Comparison of ENCODE assay signal across 7 mouse cellular contexts in genomic region chr1:69242289-69242909, GRCm38 (mm10).
A peak's percentile ranks its signal among the peaks of the same experiment; 100 is the strongest.
DNase-seq lines count a peak whose midpoint lies in the region; ATAC-seq and TF ChIP-seq lines count a peak whose summit lies in the region.

No protein-coding gene starts in this region.

- no peaks in the 10 kb centered on the region for H3K27me3 ChIP-seq in lung, embryonic 16.5 days (ENCODE audit: control insufficient read depth, insufficient read depth, low read depth, low read length)
- H3K27me3 ChIP-seq in hindbrain, embryonic 10.5 days (ENCODE audit: insufficient read depth, poor library complexity, severe bottlenecking): no peaks in the 10 kb centered on the region
- H3K27me3 ChIP-seq in liver, embryonic 14.5 days (ENCODE audit: control insufficient read depth, insufficient read depth, low read length): no peaks in the 10 kb centered on the region
- H3K27me3 ChIP-seq in stomach, postnatal 0 days (ENCODE audit: control insufficient read depth, insufficient read depth, low read length): no peaks in the 10 kb centered on the region

- no peak for TF ChIP-seq CTCF in lung, adult 2 months (IDR thresholded peaks at IDR 0.05; ENCODE audit: insufficient read depth, low read length)
- TF ChIP-seq CTCF in liver, embryonic 14.5 days (IDR thresholded peaks at IDR 0.05; ENCODE audit: low read depth): no peak
- TF ChIP-seq CTCF in stomach, postnatal 0 days (IDR thresholded peaks at IDR 0.05; ENCODE audit: low read depth): no peak

- ATAC-seq in lung, embryonic 16.5 days (ENCODE audit: low read depth): no peak
- no peak for ATAC-seq in liver, embryonic 14.5 days (ENCODE audit: insufficient read depth)
- ATAC-seq in stomach, postnatal 0 days (ENCODE audit: low FRiP score, low TSS enrichment): no peak

- H3K9ac ChIP-seq in lung, embryonic 16.5 days (ENCODE audit: low read length): peak overlapping the region; percentile 52
- H3K9ac ChIP-seq in liver, embryonic 14.5 days (replicated peaks): no peak overlapping the region
- H3K9ac ChIP-seq in stomach, postnatal 0 days (ENCODE audit: low read length): no peak overlapping the region

- peak overlapping the region; percentile 64 for H3K4me2 ChIP-seq in lung, embryonic 16.5 days (ENCODE audit: low read depth, low read length)
- peak overlapping the region; percentile 23 for H3K4me2 ChIP-seq in liver, embryonic 14.5 days (ENCODE audit: low read depth)
- H3K4me2 ChIP-seq in stomach, postnatal 0 days (replicated peaks; ENCODE audit: low read depth): peak overlapping the region; percentile 51

- H3K36me3 ChIP-seq in lung, embryonic 16.5 days (ENCODE audit: control insufficient read depth, insufficient read depth, low read length): no peaks in the 10 kb centered on the region
- no peaks in the 10 kb centered on the region for H3K36me3 ChIP-seq in hindbrain, embryonic 10.5 days
- no peaks in the 10 kb centered on the region for H3K36me3 ChIP-seq in liver, embryonic 14.5 days (replicated peaks; ENCODE audit: control insufficient read depth, insufficient read depth, low read depth)
- no peaks in the 10 kb centered on the region for H3K36me3 ChIP-seq in stomach, postnatal 0 days (ENCODE audit: control insufficient read depth, insufficient read depth, low read length)

- no peak for TF ChIP-seq POLR2A in lung, adult 2 months (IDR thresholded peaks at IDR 0.05; ENCODE audit: borderline replicate concordance, extremely low read depth, low read depth, low read length)

- no peaks in the 10 kb centered on the region for H3K4me1 ChIP-seq in lung, embryonic 16.5 days (replicated peaks; ENCODE audit: control insufficient read depth, insufficient read depth, low read length)
- H3K4me1 ChIP-seq in lung, adult 2 months (ENCODE audit: control insufficient read depth, insufficient read depth, low read length): no peaks in the 10 kb centered on the region
- H3K4me1 ChIP-seq in hindbrain, embryonic 10.5 days (replicated peaks): no peaks in the 10 kb centered on the region; the same call in 1 of the 2 replicates
- no peaks in the 10 kb centered on the region for H3K4me1 ChIP-seq in liver, embryonic 14.5 days (replicated peaks; ENCODE audit: control insufficient read depth in 2 of 2, insufficient read depth in 2 of 2, low read length in 1 of 2)
- no peaks in the 10 kb centered on the region for H3K4me1 ChIP-seq in stomach, postnatal 0 days (replicated peaks; ENCODE audit: control insufficient read depth, insufficient read depth)

- H3K4me3 ChIP-seq in lung, embryonic 16.5 days (ENCODE audit: low read length): peak overlapping the region; percentile 45
- no peak overlapping the region for H3K4me3 ChIP-seq in lung, adult 2 months (replicated peaks; ENCODE audit: extremely low read depth, low read depth, low read length)
- peak overlapping the region; percentile 39 for H3K4me3 ChIP-seq in hindbrain, embryonic 10.5 days
- no peak overlapping the region for H3K4me3 ChIP-seq in liver, embryonic 14.5 days (ENCODE audit: insufficient read depth in 1 of 2, low read depth in 2 of 2, low read length in 2 of 2)
- peak overlapping the region; percentile 15; the same call in 1 of the 2 replicates for H3K4me3 ChIP-seq in stomach, postnatal 0 days (ENCODE audit: low read depth, low read length)

- WGBS in lung, embryonic 16.5 days: 74% methylated on average over 3 of the region's 3 CpGs
- 69% methylated on average over 3 of the region's 3 CpGs for WGBS in lung, adult 2 months
- 76% methylated on average over 3 of the region's 3 CpGs for WGBS in hindbrain, embryonic 10.5 days
- 59% methylated on average over 3 of the region's 3 CpGs for WGBS in liver, embryonic 14.5 days (ENCODE audit: insufficient replicate concordance)
- 84% methylated on average over 3 of the region's 3 CpGs for WGBS in stomach, postnatal 0 days

- TF ChIP-seq EP300 in liver, embryonic 14.5 days (IDR thresholded peaks at IDR 0.05; ENCODE audit: low read depth): no peak
- no peak for TF ChIP-seq EP300 in stomach, postnatal 0 days (optimal IDR thresholded peaks at IDR 0.05)

- DNase-seq in lung, adult 2 months: no peak
- DNase-seq in hindbrain, embryonic 10.5 days (ENCODE audit: low spot score): no peak
- DNase-seq in liver, embryonic 14.5 days (ENCODE audit: low read depth in 3 of 3, low spot score in 3 of 3): no peak
- no peak for DNase-seq in stomach, postnatal 0 days (ENCODE audit: low spot score)
- DNase-seq in urinary bladder, postnatal 10 days (ENCODE audit: low spot score): no peak
- no peak for DNase-seq in layer of hippocampus, adult 11-12 months (ENCODE audit: low spot score)

- H3K27ac ChIP-seq in lung, embryonic 16.5 days (ENCODE audit: low read length): no peak overlapping the region
- H3K27ac ChIP-seq in hindbrain, embryonic 10.5 days: peak overlapping the region; percentile 79
- no peak overlapping the region for H3K27ac ChIP-seq in liver, embryonic 14.5 days
- H3K27ac ChIP-seq in stomach, postnatal 0 days (replicated peaks): no peak overlapping the region

- H3K9me3 ChIP-seq in lung, embryonic 16.5 days (ENCODE audit: control insufficient read depth, low read length): no peaks in the 10 kb centered on the region
- H3K9me3 ChIP-seq in hindbrain, embryonic 10.5 days: no peaks in the 10 kb centered on the region
- H3K9me3 ChIP-seq in liver, embryonic 14.5 days (ENCODE audit: control insufficient read depth, low read length): no peaks in the 10 kb centered on the region
- H3K9me3 ChIP-seq in stomach, postnatal 0 days (ENCODE audit: control insufficient read depth, low read length): no peaks in the 10 kb centered on the region

Comparison
In these comparisons a context has a peak if more than half of its experiments do, and no peak if none do; other contexts are left out.
1. H3K4me3 ChIP-seq: peak in lung, embryonic 16.5 days (single experiment), hindbrain, embryonic 10.5 days (single experiment) and stomach, postnatal 0 days (single experiment); none in lung, adult 2 months (single experiment) and liver, embryonic 14.5 days (0 of 2).
2. Peak in every context shown above with its lines, with median percentiles within 50 percentile points of each other: H3K4me2 ChIP-seq.